Mouse (Mus musculus): ENCODE measurements around the gene Zmym2. TPM values are rescaled to one million over a fixed set of nuclear protein-coding genes. Genes with fewer than 3 reads are reported as not detected.
"Not testable (repeated sequence)": the region's sequence is repeated elsewhere in the genome, so short reads cannot be mapped to it uniquely, and the experiment has no call there.

The Zmym2 gene
- 60.1 and 67.0 TPM in 2 replicates for polyA plus RNA-seq (2014; fragmentation: Nextera tagmentation; extraction: Ambion mirVana)

DNA sequence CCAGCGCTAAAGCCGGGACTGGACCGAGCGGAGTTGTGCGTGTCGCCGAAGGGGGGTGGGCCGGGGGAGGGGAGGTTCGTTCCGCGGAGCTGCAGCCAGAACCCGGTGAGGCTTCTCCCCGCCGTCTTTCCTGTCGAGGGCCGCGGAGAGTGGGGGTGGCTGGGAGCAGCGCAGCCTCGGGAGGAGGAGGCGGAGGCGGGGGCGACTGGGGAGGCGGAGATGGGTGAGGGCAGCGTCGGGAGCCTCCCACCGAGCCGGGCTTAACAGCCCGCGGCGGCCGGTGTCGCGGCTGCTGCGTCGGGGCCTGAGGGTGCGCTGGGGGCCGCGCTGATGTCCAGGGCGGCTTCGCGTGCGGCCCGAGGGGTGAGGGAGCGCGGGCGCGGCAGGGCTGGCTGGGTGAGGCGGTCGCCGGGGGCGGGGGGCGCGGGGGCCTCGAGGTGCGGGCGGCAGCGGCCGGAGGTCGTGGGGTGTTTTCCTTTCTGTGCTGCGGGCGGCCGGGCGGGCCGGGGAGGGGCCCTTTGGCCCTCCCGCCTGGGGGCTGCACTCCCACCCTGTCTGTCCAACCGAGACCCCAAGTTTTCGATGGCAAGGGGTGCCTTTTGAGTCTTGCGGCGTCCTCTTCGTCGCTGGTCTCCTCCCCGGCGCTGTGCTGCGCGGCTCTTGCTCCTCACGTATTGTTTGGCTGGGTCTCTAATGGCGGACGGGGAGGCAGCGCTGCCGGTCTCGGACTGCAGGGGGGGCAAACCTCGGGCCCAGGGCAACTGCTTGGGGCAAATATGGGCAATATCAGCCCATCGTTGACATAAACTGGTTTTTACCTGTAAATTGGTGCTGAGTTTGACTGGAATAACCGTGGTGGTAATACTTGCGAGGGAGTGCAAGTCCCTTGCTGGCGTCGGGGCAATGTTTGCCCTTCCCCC lies at the start of gene Zmym2:
Gene Zmym2 (plus strand): TSS at position 60 of the 920 bp plus-strand sequence.
- peak within 1 kb of the TSS; percentile 73 for H3K9ac ChIP-seq (ENCODE audit: low read length)
- not testable (repeated sequence) for H3K36me3 ChIP-seq (ENCODE audit: control insufficient read depth, insufficient read depth, low read length); H3K27me3 ChIP-seq (ENCODE audit: control insufficient read depth, insufficient read depth, low read length); H3K4me1 ChIP-seq (ENCODE audit: control insufficient read depth, insufficient read depth, low read length); H3K9me3 ChIP-seq (ENCODE audit: control insufficient read depth, low read length)
- peak within 1 kb of the TSS; percentile 61 for H3K4me3 ChIP-seq (ENCODE audit: low read depth, low read length)
- peak within 1 kb of the TSS; percentile 52 for H3K4me2 ChIP-seq (ENCODE audit: low read depth, severe bottlenecking)
- under 1% methylated on average over 28 of the region's 87 CpGs for WGBS
- DNase-seq (ENCODE audit: low spot score) (peak; percentile 85), ATAC-seq (ENCODE audit: insufficient number of reproducible peaks, low FRiP score, low TSS enrichment, low read depth) (peak; percentile 75)
- peak within 1 kb of the TSS; percentile 90 for H3K27ac ChIP-seq (replicated peaks; ENCODE audit: low read depth, low read length)

DNA sequence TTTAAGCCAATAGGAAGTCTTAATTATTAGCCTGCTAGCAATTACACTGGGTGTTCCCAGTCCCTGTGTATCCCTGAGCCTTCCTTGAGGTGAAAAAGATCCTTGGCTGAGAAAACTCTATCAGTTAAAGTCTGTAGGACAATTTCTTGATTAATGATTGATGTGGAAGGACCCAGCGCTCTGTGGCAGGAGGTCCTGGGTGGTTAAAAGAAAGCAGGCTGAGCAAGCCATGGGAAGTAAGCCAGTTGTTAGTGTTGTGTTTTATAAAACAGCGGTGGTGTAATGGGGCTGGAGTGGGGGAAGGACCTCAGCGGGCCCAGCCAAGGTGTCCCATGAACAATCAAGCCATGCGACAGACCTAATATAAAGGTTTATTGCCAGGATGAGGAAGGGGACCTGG lies 42.4 kb upstream of the Zmym2 start:
- ATAC-seq (ENCODE audit: insufficient number of reproducible peaks, low FRiP score, low TSS enrichment, low read depth) (no peak), DNase-seq (ENCODE audit: low spot score) (no peak)
- Histone ChIP-seq H3K4me2 (ENCODE audit: low read depth, severe bottlenecking) (no peak overlapping the region), H3K4me3 (ENCODE audit: low read depth, low read length) (no peak overlapping the region), H3K4me1 (ENCODE audit: control insufficient read depth, insufficient read depth, low read length) (no peaks in the 10 kb centered on the region), H3K9me3 (ENCODE audit: control insufficient read depth, low read length) (no peaks in the 10 kb centered on the region), H3K36me3 (ENCODE audit: control insufficient read depth, insufficient read depth, low read length) (no peaks in the 10 kb centered on the region), H3K9ac (ENCODE audit: low read length) (no peak overlapping the region), H3K27ac (replicated peaks; ENCODE audit: low read depth, low read length) (no peak overlapping the region), H3K27me3 (ENCODE audit: control insufficient read depth, insufficient read depth, low read length) (no peaks in the 10 kb centered on the region)
- 37% methylated on average over 4 of the region's 4 CpGs for WGBS

DNA sequence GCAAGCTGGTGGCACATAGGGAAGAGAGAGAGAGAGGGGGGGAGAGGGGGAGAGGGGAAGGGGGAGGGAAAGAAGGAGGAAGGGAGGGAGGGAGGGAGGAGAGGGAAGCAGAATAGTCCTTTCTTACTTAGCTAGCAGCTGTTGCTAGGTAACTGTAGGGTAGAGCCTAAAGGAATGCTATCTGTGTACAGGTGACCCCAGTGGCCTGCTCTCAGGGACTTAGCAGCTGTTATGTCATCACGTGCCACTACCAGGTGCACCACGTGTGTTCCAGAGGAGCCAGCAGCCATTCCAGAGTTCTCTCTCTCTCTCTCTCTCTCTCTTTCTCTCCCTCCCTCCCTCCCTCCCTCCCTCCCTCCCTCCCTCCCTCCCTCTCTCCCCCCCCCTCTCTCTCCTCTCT lies 41.9 kb upstream of the Zmym2 start:
- no peaks in the 10 kb centered on the region for H3K9me3 ChIP-seq (ENCODE audit: control insufficient read depth, low read length)
- no peak for DNase-seq (ENCODE audit: low spot score)
- no peak overlapping the region for H3K4me3 ChIP-seq (ENCODE audit: low read depth, low read length)
- WGBS = 35% methylated on average over 2 of the region's 2 CpGs
- no peak overlapping the region for H3K27ac ChIP-seq (replicated peaks; ENCODE audit: low read depth, low read length)
- H3K36me3 ChIP-seq (ENCODE audit: control insufficient read depth, insufficient read depth, low read length) = no peaks in the 10 kb centered on the region
- H3K27me3 ChIP-seq (ENCODE audit: control insufficient read depth, insufficient read depth, low read length) = no peaks in the 10 kb centered on the region
- no peak overlapping the region for H3K4me2 ChIP-seq (ENCODE audit: low read depth, severe bottlenecking)
- no peak overlapping the region for H3K9ac ChIP-seq (ENCODE audit: low read length)
- ATAC-seq (ENCODE audit: insufficient number of reproducible peaks, low FRiP score, low TSS enrichment, low read depth) = no peak
- H3K4me1 ChIP-seq (ENCODE audit: control insufficient read depth, insufficient read depth, low read length) = no peaks in the 10 kb centered on the region

DNA sequence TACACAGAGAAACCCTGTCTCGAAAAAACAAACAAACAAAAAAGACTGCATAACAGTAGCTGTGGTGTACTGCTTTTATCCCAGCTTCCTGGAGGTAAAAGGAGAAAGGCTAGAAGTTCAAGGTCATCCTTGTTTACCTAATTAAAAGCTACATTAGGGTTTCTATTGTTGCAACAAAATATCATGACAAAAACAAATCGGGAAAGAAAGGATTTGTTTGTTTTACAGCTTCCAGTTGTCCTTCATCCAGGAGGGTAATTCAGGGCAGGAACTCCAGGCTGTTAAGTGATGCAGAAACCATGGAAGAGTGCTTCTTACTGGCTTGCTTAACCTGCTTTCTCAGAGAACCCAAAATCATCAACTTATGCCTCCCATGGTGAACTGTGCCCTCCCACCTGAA lies 38.1 kb upstream of the Zmym2 start:
- no peak for ATAC-seq (ENCODE audit: insufficient number of reproducible peaks, low FRiP score, low TSS enrichment, low read depth)
- no peak overlapping the region for H3K27ac ChIP-seq (replicated peaks; ENCODE audit: low read depth, low read length)
- H3K4me2 ChIP-seq (ENCODE audit: low read depth, severe bottlenecking) = no peak overlapping the region
- H3K4me3 ChIP-seq (ENCODE audit: low read depth, low read length) = no peak overlapping the region
- H3K9ac ChIP-seq (ENCODE audit: low read length) = no peak overlapping the region
- H3K4me1 ChIP-seq (ENCODE audit: control insufficient read depth, insufficient read depth, low read length) = no peaks in the 10 kb centered on the region
- 64% methylated on average over 2 of the region's 2 CpGs for WGBS
- H3K36me3 ChIP-seq (ENCODE audit: control insufficient read depth, insufficient read depth, low read length) = no peaks in the 10 kb centered on the region
- no peak for DNase-seq (ENCODE audit: low spot score)
- H3K27me3 ChIP-seq (ENCODE audit: control insufficient read depth, insufficient read depth, low read length) = no peaks in the 10 kb centered on the region
- 0 out of 2 replicates have a peak, but pooled peaks cover 2% of the 10 kb centered on the region for H3K9me3 ChIP-seq (ENCODE audit: control insufficient read depth, low read length)

DNA sequence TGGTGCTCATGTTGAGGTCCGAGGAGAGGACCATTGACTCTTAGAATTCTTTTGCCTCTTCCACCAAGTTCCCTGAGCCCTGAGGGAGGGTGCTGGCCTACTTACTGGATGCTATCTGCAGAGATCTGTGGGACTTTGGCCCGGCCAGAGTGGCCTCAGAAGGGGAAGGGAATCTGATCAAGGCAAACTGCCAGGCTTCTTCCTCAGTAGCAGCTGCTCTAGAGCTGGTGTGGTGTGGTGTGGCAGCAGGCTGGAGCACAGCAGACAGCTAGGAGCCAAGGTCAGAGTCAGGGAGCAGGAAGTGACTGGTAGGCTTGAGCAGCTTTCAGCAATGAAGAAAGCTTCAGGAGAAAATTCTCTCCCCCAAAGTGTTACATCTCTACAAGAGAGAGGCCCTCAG lies 36.8 kb upstream of the Zmym2 start:
- no peak overlapping the region for H3K9ac ChIP-seq (ENCODE audit: low read length)
- ATAC-seq (ENCODE audit: insufficient number of reproducible peaks, low FRiP score, low TSS enrichment, low read depth) (no peak), DNase-seq (ENCODE audit: low spot score) (no peak)
- H3K4me2 ChIP-seq (ENCODE audit: low read depth, severe bottlenecking) = no peak overlapping the region
- H3K27ac ChIP-seq (replicated peaks; ENCODE audit: low read depth, low read length) = no peak overlapping the region
- H3K4me3 ChIP-seq (ENCODE audit: low read depth, low read length) = no peak overlapping the region
- peaks cover 4% of the 10 kb centered on the region; the same call in 1 of the 2 replicates for H3K9me3 ChIP-seq (ENCODE audit: control insufficient read depth, low read length)
- H3K27me3 ChIP-seq (ENCODE audit: control insufficient read depth, insufficient read depth, low read length) = no peaks in the 10 kb centered on the region
- no peaks in the 10 kb centered on the region for H3K4me1 ChIP-seq (ENCODE audit: control insufficient read depth, insufficient read depth, low read length)
- WGBS = 67% methylated on average over 2 of the region's 2 CpGs
- no peaks in the 10 kb centered on the region for H3K36me3 ChIP-seq (ENCODE audit: control insufficient read depth, insufficient read depth, low read length)

DNA sequence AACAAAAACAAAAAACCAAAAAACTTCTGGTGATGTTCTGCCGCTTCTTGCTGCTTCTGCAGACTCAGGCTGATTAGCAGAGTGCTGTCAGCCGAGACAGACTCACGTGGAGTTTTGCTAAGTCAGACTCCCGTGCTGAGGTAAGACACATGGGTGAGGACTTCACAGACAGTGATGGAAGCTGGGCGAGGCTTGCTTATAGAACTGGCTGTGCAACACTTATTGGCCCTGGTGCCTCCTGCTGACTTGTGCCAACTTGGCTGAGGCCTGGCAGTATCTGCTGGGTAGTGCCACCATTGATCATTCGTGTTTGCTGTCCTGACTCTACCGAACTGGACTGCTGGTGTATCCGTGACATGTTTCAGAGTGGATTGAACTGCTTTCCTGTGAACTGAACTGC lies 22.4 kb upstream of the Zmym2 start:
- ATAC-seq (ENCODE audit: insufficient number of reproducible peaks, low FRiP score, low TSS enrichment, low read depth) (no peak), DNase-seq (ENCODE audit: low spot score) (no peak)
- no peaks in the 10 kb centered on the region for H3K36me3 ChIP-seq (ENCODE audit: control insufficient read depth, insufficient read depth, low read length)
- H3K27me3 ChIP-seq (ENCODE audit: control insufficient read depth, insufficient read depth, low read length) = peaks cover 4% of the 10 kb centered on the region
- H3K4me3 ChIP-seq (ENCODE audit: low read depth, low read length) = no peak overlapping the region
- H3K9ac ChIP-seq (ENCODE audit: low read length) = no peak overlapping the region
- no peak overlapping the region for H3K4me2 ChIP-seq (ENCODE audit: low read depth, severe bottlenecking)
- no peak overlapping the region for H3K27ac ChIP-seq (replicated peaks; ENCODE audit: low read depth, low read length)
- no peaks in the 10 kb centered on the region for H3K9me3 ChIP-seq (ENCODE audit: control insufficient read depth, low read length)
- WGBS = 60% methylated on average over 8 of the region's 8 CpGs
- no peaks in the 10 kb centered on the region for H3K4me1 ChIP-seq (ENCODE audit: control insufficient read depth, insufficient read depth, low read length)

DNA sequence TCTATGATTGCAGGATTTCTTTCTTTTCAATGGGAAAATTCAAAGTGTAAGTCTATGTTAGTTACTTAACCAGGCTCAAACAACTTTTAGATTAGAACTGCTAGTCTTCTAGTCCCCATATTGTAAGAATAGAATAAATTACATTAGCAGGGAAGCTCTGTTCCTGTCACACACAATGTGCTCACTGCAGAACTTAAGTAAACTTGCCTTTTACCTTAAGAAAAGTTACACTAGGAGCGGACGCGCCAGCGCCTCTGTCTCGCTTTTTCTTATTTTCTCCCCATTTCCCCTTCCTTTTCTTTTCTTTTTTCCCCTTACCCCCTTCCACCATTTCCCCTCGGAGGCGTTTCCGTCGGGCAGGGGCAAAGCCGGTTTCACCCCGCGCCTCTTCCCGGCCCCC lies 21.8 kb upstream of the Zmym2 start:
- peak; percentile 41 for DNase-seq (ENCODE audit: low spot score)
- WGBS = 6% methylated on average over 13 of the region's 13 CpGs

DNA sequence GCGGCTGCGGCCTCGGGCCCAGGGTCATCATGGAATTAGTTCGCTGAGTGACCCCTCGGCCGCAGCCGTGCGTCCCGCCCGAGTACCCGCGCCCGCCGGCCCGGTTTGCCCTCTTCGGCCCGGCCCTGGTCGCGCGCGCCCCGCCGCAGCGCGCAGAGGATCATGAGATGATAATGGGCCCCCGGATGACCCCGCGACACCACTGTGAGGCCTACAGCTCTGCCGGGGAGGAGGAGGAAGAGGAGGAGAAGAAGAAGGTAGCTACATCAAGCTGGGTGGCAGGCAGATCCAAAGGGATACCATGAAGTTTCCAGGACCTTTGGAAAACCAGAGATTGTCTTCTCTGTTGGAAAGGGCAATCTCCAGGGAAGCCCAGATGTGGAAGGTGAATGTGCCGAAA lies 21.3 kb upstream of the Zmym2 start:
- not testable (repeated sequence) for H3K4me1 ChIP-seq (ENCODE audit: control insufficient read depth, insufficient read depth, low read length); H3K27ac ChIP-seq (replicated peaks; ENCODE audit: low read depth, low read length); H3K27me3 ChIP-seq (ENCODE audit: control insufficient read depth, insufficient read depth, low read length); ATAC-seq (ENCODE audit: insufficient number of reproducible peaks, low FRiP score, low TSS enrichment, low read depth); H3K36me3 ChIP-seq (ENCODE audit: control insufficient read depth, insufficient read depth, low read length); H3K9me3 ChIP-seq (ENCODE audit: control insufficient read depth, low read length)
- Histone ChIP-seq H3K4me3 (ENCODE audit: low read depth, low read length) (peak overlapping the region; percentile 37), H3K4me2 (ENCODE audit: low read depth, severe bottlenecking) (peak overlapping the region; percentile 69), H3K9ac (ENCODE audit: low read length) (peak overlapping the region; percentile 50)
- peak; percentile 34 for DNase-seq (ENCODE audit: low spot score)
- WGBS = 2% methylated on average over 30 of the region's 30 CpGs

More for the DNA sequence above, 21.8 kb upstream of the Zmym2 start:
- Histone ChIP-seq H3K27ac (replicated peaks; ENCODE audit: low read depth, low read length) (no peak overlapping the region), H3K4me2 (ENCODE audit: low read depth, severe bottlenecking) (peak overlapping the region; percentile 69), H3K9ac (ENCODE audit: low read length) (peak overlapping the region; percentile 50), H3K36me3 (ENCODE audit: control insufficient read depth, insufficient read depth, low read length) (no peaks in the 10 kb centered on the region), H3K4me1 (ENCODE audit: control insufficient read depth, insufficient read depth, low read length) (no peaks in the 10 kb centered on the region), H3K4me3 (ENCODE audit: low read depth, low read length) (peak overlapping the region; percentile 37), H3K27me3 (ENCODE audit: control insufficient read depth, insufficient read depth, low read length) (peaks cover 4% of the 10 kb centered on the region), H3K9me3 (ENCODE audit: control insufficient read depth, low read length) (no peaks in the 10 kb centered on the region)
- no peak for ATAC-seq (ENCODE audit: insufficient number of reproducible peaks, low FRiP score, low TSS enrichment, low read depth)
